Mouse (Mus musculus) midbrain, postnatal 0 days (tissue): ENCODE results near the gene Lrrc57. TPM values are rescaled to one million over a fixed set of nuclear protein-coding genes. Genes with fewer than 3 reads are reported as not detected.

Experiments used
- ATAC-seq: fragments of 200-750 bp; cut with Nextera tagmentation; 2 replicates; pipeline ENCODE4 v1.8.0; 2017; ENCODE audit warnings: moderate number of reproducible peaks, mild to moderate bottlenecking, moderate TSS enrichment, moderate library complexity; ENCODE audit not compliant: low FRiP score
- DNase-seq: peaks from one replicate; pipeline ENCODE4 v3.0.0-alpha.2; 2015; ENCODE audit warnings: low spot score
- H3K27ac ChIP-seq: fragments of 300-500 bp; sonication (generic); 2 replicates; pipeline ENCODE4 v1.5.1; 2014; ENCODE audit warnings: low read depth, mild to moderate bottlenecking, low read length, mixed read lengths
- H3K27me3 ChIP-seq: fragments of 300-500 bp; sonication (generic); 2 replicates; pipeline ENCODE4 v1.6.1; 2014; ENCODE audit warnings: low read length, control low read depth, mixed read lengths; ENCODE audit not compliant: insufficient read depth
- H3K36me3 ChIP-seq: fragments of 300-500 bp; sonication (generic); 2 replicates; pipeline ENCODE4 v1.6.1; 2014; ENCODE audit warnings: low read length, control low read depth, mixed read lengths; ENCODE audit not compliant: insufficient read depth
- H3K4me1 ChIP-seq: fragments of 300-500 bp; sonication (generic); 2 replicates; pipeline ENCODE4 v1.6.1; 2014; ENCODE audit warnings: mild to moderate bottlenecking, control low read depth, antibody characterized with exemption, low read length, mixed read lengths; ENCODE audit not compliant: insufficient read depth
- H3K4me2 ChIP-seq: fragments of 300-500 bp; sonication (generic); 2 replicates; pipeline ENCODE4 v1.6.1; 2014; ENCODE audit warnings: low read depth, mild to moderate bottlenecking, low read length, mixed read lengths; ENCODE audit not compliant: poor library complexity, severe bottlenecking
- H3K4me3 ChIP-seq: fragments of 300-500 bp; sonication (generic); 2 replicates; pipeline ENCODE4 v1.5.1; 2014; ENCODE audit warnings: low read depth, mild to moderate bottlenecking, low read length, moderate library complexity
- H3K9ac ChIP-seq: fragments of 300-500 bp; sonication (generic); replicated peaks from 2 replicates; pipeline ENCODE4 v1.6.1; 2014; ENCODE audit warnings: mild to moderate bottlenecking, low read length, moderate library complexity, mixed read lengths; ENCODE audit not compliant: poor library complexity, severe bottlenecking
- H3K9me3 ChIP-seq: fragments of 300-500 bp; sonication (generic); 2 replicates; pipeline ENCODE4 v1.6.1; 2016; ENCODE audit warnings: low read length, control low read depth
- CTCF ChIP-seq: IDR thresholded peaks from 2 replicates; pipeline ENCODE4 v1.5.1; 2016; ENCODE audit warnings: antibody characterized with exemption, mild to moderate bottlenecking
- WGBS: fragments of 180-500 bp; shearing (Covaris S2); extraction: QIAGEN DNeasy Blood & Tissue Kit; methylation state at CpG from one replicate; pipeline ENCODE4 v1.1.7; 2014; 5-methylcytosine and 5-hydroxymethylcytosine counted together
- polyA plus RNA-seq: library from polyadenylated mRNA; unstranded; fragments of >200 nt; fragmentation: Nextera tagmentation; extraction: Ambion mirVana; gene quantifications from 2 replicates; pipeline ENCODE4 v1.2.1, GENCODE M21; 2015
- total RNA-seq: library from RNA; depleted of rRNA; stranded (reverse); fragments of >200 nt; gene quantifications from 2 replicates; pipeline ENCODE4 v1.2.3, GENCODE M21; 2014; rRNA removed

Gene Lrrc57
- total and polyA plus RNA-seq, 2 experiments from 2014 or later: 22.7 to 44.9 TPM

DNA sequence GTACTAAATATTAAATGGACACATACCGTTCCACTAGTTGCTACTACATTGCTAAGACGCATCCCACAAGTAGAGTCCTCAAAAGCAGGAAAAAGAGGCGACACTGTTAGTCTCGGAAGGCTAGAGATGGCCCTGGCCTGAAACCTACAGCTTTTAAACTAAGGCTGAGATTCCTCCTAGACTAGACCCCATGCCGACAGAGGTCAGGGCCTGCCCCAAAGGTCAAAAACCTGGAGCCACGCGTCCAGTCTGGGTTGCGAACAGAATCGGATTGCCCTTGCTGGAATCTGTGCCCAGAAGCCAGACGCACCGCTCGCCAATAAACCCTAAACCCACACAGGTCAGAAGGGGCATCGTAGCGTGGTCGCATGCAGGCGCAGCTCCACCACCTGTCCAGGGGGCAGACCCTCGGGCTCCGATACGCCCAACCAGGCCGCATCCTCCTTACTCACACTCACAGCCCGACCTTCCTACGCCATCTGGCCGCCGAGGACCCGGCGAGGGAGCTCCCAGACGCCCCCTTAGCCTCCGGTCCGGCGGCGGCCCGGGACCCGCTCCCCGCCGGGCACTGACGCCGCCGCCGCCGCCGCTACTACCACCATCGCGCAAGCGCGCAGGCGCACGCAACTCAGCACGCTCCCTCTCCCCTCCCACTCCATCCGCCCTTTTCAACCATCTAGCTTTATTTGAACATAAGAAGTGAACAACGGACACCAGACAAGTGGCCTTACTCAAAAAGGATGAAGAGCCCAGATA lies 45.9 kb downstream of the Lrrc57 start, which contains the start of gene Zfp106:
Gene Zfp106, minus strand, starts transcription at position 609 of the 756 bp plus-strand sequence.
- H3K9ac ChIP-seq: peak within 1 kb of the TSS; percentile 94
- H3K9me3 ChIP-seq: no peaks in the 10 kb centered on the region
- TF ChIP-seq CTCF: no peak
- peak; percentile 94 for DNase-seq
- no peaks in the 10 kb centered on the region; the same call in 1 of the 2 replicates for H3K4me1 ChIP-seq
- H3K27me3 ChIP-seq: no peaks in the 10 kb centered on the region
- H3K36me3 ChIP-seq: no peaks in the 10 kb centered on the region
- under 1% methylated on average over 43 of the region's 50 CpGs for whole genome bisulfite sequencing
- peak; percentile 88 for ATAC-seq
- H3K4me3 ChIP-seq: peak within 1 kb of the TSS; percentile 96
- peak within 1 kb of the TSS; percentile 53 for H3K4me2 ChIP-seq
- H3K27ac ChIP-seq: peak within 1 kb of the TSS; percentile 73

DNA sequence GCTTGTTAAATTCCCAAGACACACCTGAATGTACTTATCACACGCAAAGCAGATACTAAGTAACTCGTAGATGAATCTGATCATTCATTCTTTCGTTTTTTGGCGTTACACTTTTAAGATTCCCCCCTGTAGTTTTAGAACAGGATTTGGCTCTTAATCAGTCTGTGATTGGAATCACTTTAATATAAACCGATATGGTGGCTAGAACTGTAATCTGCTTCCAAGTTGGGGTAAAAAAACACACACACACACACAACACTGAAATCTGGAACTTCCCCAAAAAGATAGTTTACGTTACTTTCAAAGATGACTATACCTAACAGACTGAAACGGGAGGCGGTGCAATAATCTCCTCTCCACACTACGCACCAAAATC lies 46.5 kb downstream of the Lrrc57 start:
- Histone ChIP-seq H3K9me3 (no peaks in the 10 kb centered on the region), H3K4me1 (no peaks in the 10 kb centered on the region; the same call in 1 of the 2 replicates), H3K4me3 (peak overlapping the region; percentile 96), H3K36me3 (no peaks in the 10 kb centered on the region), H3K4me2 (peak overlapping the region; percentile 53), H3K9ac (peak overlapping the region; percentile 94), H3K27me3 (no peaks in the 10 kb centered on the region), H3K27ac (0 out of 2 replicates have a peak overlapping the region, but pooled peaks have one; percentile 73)
- WGBS: 24% methylated on average over 9 of the region's 9 CpGs
- ATAC-seq: no peak
- DNase-seq: no peak
- no peak for TF ChIP-seq CTCF

DNA sequence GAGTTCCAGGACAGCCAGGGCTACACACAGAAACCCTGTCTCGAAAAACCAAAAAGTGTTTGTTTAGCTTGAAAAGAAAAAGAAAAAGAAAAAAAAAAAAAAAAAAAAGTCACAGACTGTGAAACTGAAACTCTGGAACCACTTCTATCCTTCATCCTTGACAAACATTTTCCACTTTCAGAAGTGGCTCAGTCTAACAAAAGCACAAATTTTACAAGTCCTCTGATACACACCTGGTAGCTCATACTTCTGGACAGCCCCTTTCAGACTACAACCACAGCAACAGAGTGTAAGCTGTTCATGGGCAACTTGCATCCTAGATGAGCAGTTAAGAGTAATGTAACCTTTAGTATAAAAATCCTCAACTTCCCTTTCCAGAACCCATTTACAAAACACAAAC lies 47.8 kb downstream of the Lrrc57 start:
- H3K27ac ChIP-seq: no peak overlapping the region
- DNase-seq: no peak
- H3K4me2 ChIP-seq: no peak overlapping the region
- 91% methylated on average over 1 of the region's 1 CpGs for whole genome bisulfite sequencing
- H3K36me3 ChIP-seq: no peaks in the 10 kb centered on the region
- ATAC-seq: no peak
- no peaks in the 10 kb centered on the region; the same call in 1 of the 2 replicates for H3K4me1 ChIP-seq
- no peaks in the 10 kb centered on the region for H3K27me3 ChIP-seq
- no peak overlapping the region for H3K9ac ChIP-seq
- H3K9me3 ChIP-seq: no peaks in the 10 kb centered on the region
- no peak for TF ChIP-seq CTCF
- H3K4me3 ChIP-seq: no peak overlapping the region

DNA sequence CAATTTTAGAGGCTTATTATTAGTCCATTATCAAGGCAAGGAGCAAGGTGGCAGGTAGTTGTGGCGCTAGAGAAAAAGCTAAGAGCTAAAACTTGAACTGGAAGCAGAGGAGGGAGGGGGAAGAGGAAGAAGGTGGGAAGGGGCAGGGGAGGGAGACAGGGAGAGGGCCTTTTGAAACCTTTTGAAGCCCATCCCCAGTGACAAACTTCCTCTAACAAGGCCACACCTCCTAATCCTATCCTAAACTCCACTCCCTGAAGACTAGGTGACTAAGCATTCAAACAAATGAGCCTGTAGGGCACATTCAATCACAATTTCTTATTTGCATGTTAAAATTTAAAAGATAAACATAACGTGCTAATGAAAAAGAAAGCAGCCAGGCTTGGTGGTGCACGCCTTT lies 50.5 kb downstream of the Lrrc57 start:
- 91% methylated on average over 3 of the region's 3 CpGs for WGBS
- H3K27me3 ChIP-seq: no peaks in the 10 kb centered on the region
- DNase-seq (no peak), ATAC-seq (no peak)
- H3K4me3 ChIP-seq: no peak overlapping the region
- H3K9ac ChIP-seq: no peak overlapping the region
- no peak overlapping the region for H3K4me2 ChIP-seq
- H3K9me3 ChIP-seq: no peaks in the 10 kb centered on the region
- H3K36me3 ChIP-seq: no peaks in the 10 kb centered on the region
- H3K4me1 ChIP-seq: no peaks in the 10 kb centered on the region; the same call in 1 of the 2 replicates
- no peak for TF ChIP-seq CTCF
- H3K27ac ChIP-seq: no peak overlapping the region

DNA sequence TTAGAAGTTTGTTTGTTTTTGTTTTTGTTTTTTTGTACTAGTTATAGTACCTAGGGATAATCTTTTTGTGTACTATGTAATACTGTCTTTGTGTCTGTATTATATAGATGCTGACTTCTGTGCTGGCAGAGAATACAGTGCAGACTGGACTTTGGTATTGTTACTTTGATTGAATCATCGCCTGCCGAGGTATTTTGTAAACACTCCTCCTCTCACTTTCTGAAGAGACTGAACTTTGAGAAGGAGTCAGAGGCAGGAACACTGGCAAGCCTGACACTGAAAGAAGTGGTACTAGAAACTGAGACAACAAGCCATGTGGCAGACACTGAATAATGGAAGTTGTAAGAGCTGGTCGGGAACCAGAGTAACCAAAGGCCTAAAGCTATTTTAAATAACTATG lies 52.5 kb downstream of the Lrrc57 start:
- Histone ChIP-seq H3K4me3 (no peak overlapping the region), H3K27ac (no peak overlapping the region), H3K27me3 (no peaks in the 10 kb centered on the region), H3K4me2 (no peak overlapping the region), H3K9ac (no peak overlapping the region), H3K4me1 (no peaks in the 10 kb centered on the region), H3K9me3 (no peaks in the 10 kb centered on the region), H3K36me3 (peaks cover 11% of the 10 kb centered on the region)
- 82% methylated on average over 3 of the region's 3 CpGs for WGBS
- ATAC-seq (no peak), DNase-seq (no peak)
- TF ChIP-seq CTCF: no peak

Other genes with a start within 250 kb of the Lrrc57 start
- 6.0 and 6.3 TPM in 2 replicates for gene Ganc, start 205.6 kb downstream of the Lrrc57 start, total RNA-seq
- gene Ganc, start 205.6 kb downstream of the Lrrc57 start, polyA plus RNA-seq: 7.9 and 9.9 TPM in 2 replicates
- 28.6 and 37.5 TPM in 2 replicates for gene Tmem87a, start 205.4 kb downstream of the Lrrc57 start, total RNA-seq
- gene Tmem87a, start 205.4 kb downstream of the Lrrc57 start, polyA plus RNA-seq: 5.4 and 8.2 TPM in 2 replicates
- 0.38 and 0.66 TPM in 2 replicates for gene Capn3, start 153.5 kb downstream of the Lrrc57 start, total RNA-seq
- gene Capn3, start 153.5 kb downstream of the Lrrc57 start, polyA plus RNA-seq: 0.61 and 0.67 TPM in 2 replicates
- 59.8 and 62.3 TPM in 2 replicates for gene Zfp106, start 45.7 kb downstream of the Lrrc57 start, total RNA-seq
- 35.5 and 39.8 TPM in 2 replicates for gene Zfp106, start 45.7 kb downstream of the Lrrc57 start, polyA plus RNA-seq
- 17.0 and 19.7 TPM in 2 replicates for gene Snap23, start 41.8 kb downstream of the Lrrc57 start, total RNA-seq
- gene Snap23, start 41.8 kb downstream of the Lrrc57 start, polyA plus RNA-seq: 10.6 and 11.3 TPM in 2 replicates
- 24.8 and 34.7 TPM in 2 replicates for gene Haus2, start 137 bp downstream of the Lrrc57 start, total RNA-seq
- 29.3 and 32.2 TPM in 2 replicates for gene Haus2, start 137 bp downstream of the Lrrc57 start, polyA plus RNA-seq
- gene Stard9, start 19.6 kb upstream of the Lrrc57 start, total RNA-seq: 10.6 and 11.4 TPM in 2 replicates
- 1.6 and 2.4 TPM in 2 replicates for gene Stard9, start 19.6 kb upstream of the Lrrc57 start, polyA plus RNA-seq
- 26.6 and 34.1 TPM in 2 replicates for gene Cdan1, start 240.6 kb upstream of the Lrrc57 start, total RNA-seq
- gene Cdan1, start 240.6 kb upstream of the Lrrc57 start, polyA plus RNA-seq: 4.8 and 6.3 TPM in 2 replicates
- gene Ttbk2, start 241.1 kb upstream of the Lrrc57 start, total RNA-seq: 65.3 and 85.9 TPM in 2 replicates
- gene Ttbk2, start 241.1 kb upstream of the Lrrc57 start, polyA plus RNA-seq: 7.4 and 8.7 TPM in 2 replicates